29 mouse cellular contexts compared by ENCODE assay signal in the genomic region with DNA sequence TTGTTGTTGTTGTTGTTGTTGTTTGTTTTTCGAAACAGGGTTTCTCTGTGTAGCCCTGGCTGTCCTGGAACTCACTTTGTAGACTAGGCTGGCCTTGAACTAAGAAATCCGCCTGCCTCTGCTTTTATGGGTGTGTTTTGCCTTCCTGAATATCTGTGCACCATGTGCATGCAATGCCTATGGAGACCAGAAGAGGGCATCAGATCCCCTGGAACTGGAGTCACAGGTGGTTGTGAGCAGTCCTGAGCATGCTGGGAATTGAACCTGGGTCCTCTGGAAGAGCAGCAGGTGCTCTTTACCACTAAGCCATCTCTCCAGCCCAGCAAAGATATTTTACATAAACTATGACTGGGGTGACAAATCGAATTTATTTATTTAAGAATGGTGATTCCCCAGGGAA. TPM values are rescaled to one million over a fixed set of nuclear protein-coding genes. Genes with fewer than 3 reads are reported as not detected.
A peak's percentile ranks its signal among the peaks of the same experiment; 100 is the strongest.
DNase-seq lines count a peak whose midpoint lies in the region; ATAC-seq and TF ChIP-seq lines count a peak whose summit lies in the region.
"Had no signal": no experiment of that assay in that cellular context is flagged by ENCODE, and none has a peak within 500 bp of the region (broad histone marks: within the 10 kb centered on the region; RNA-seq: fewer than 3 reads in every experiment).

No protein-coding gene starts in this region.

- ATAC-seq in hindbrain, embryonic 11.5 days (ENCODE audit: low FRiP score), result no peak
- no peak for ATAC-seq in liver, embryonic 14.5 days (ENCODE audit: insufficient read depth)
- no peak for ATAC-seq in megakaryocyte progenitor cell, adult 5-6 weeks (replicated peaks; ENCODE audit: poor library complexity)
- ATAC-seq: forebrain, embryonic 15.5 days had no signal

- TF ChIP-seq CTCF in liver, embryonic 14.5 days (IDR thresholded peaks at IDR 0.05; ENCODE audit: low read depth), result 0 out of 2 replicates have a peak, but pooled peaks have one; percentile 15
- TF ChIP-seq CTCF in E14TG2a.4 (conservative IDR thresholded peaks at IDR 0.05; ENCODE audit: low read length), result peak; percentile 52; the same call in 1 of the 2 replicates

- WGBS in hindbrain, embryonic 11.5 days, result 89% methylated on average over 3 of the region's 3 CpGs
- WGBS in hindbrain, embryonic 10.5 days, result 80% methylated on average over 3 of the region's 3 CpGs
- 48% methylated on average over 3 of the region's 3 CpGs for WGBS in liver, embryonic 14.5 days (ENCODE audit: insufficient replicate concordance)

- no peak overlapping the region for H3K27ac ChIP-seq in hindbrain, embryonic 11.5 days (ENCODE audit: low read depth, low read length)
- H3K27ac ChIP-seq in hindbrain, embryonic 10.5 days, result no peak overlapping the region
- no peak overlapping the region for H3K27ac ChIP-seq in liver, embryonic 14.5 days
- H3K27ac ChIP-seq: embryonic facial prominence, embryonic 15.5 days; forebrain, embryonic 15.5 days; hindbrain, embryonic 12.5 days; limb, embryonic 12.5 days; stomach, embryonic 15.5 days had no signal

- H3K36me3 ChIP-seq in hindbrain, embryonic 11.5 days (ENCODE audit: control insufficient read depth, insufficient read depth, low read length), result no peaks in the 10 kb centered on the region
- H3K36me3 ChIP-seq in hindbrain, embryonic 10.5 days, result no peaks in the 10 kb centered on the region
- no peaks in the 10 kb centered on the region for H3K36me3 ChIP-seq in liver, embryonic 14.5 days (replicated peaks; ENCODE audit: control insufficient read depth, insufficient read depth, low read depth)
- no peaks in the 10 kb centered on the region for H3K36me3 ChIP-seq in E14TG2a.4 (ENCODE audit: insufficient read depth, low read length)
- H3K36me3 ChIP-seq: embryonic facial prominence, embryonic 15.5 days; forebrain, embryonic 15.5 days; G1E; heart, embryonic 12.5 days; hindbrain, embryonic 12.5 days; limb, embryonic 12.5 days; stomach, embryonic 15.5 days had no signal

- no peaks in the 10 kb centered on the region for H3K4me1 ChIP-seq in hindbrain, embryonic 11.5 days (replicated peaks; ENCODE audit: control insufficient read depth, insufficient read depth, low read length)
- no peaks in the 10 kb centered on the region for H3K4me1 ChIP-seq in hindbrain, embryonic 10.5 days (replicated peaks)
- no peaks in the 10 kb centered on the region for H3K4me1 ChIP-seq in liver, embryonic 14.5 days (replicated peaks; ENCODE audit: control insufficient read depth in 2 of 2, insufficient read depth in 2 of 2, low read length in 1 of 2)
- no peaks in the 10 kb centered on the region for H3K4me1 ChIP-seq in E14TG2a.4 (replicated peaks; ENCODE audit: low read depth, low read length)
- H3K4me1 ChIP-seq: embryonic facial prominence, embryonic 15.5 days; forebrain, embryonic 15.5 days; heart, embryonic 12.5 days; hindbrain, embryonic 12.5 days; limb, embryonic 12.5 days; stomach, embryonic 15.5 days had no signal

- peak; percentile 6 for DNase-seq in hindbrain, embryonic 11.5 days (ENCODE audit: low spot score)
- no peak for DNase-seq in hindbrain, embryonic 10.5 days (ENCODE audit: low spot score)
- no peak for DNase-seq in liver, embryonic 14.5 days (ENCODE audit: low read depth in 3 of 3, low spot score in 3 of 3)
- DNase-seq in liver (no peak), R1 (ENCODE audit: low read depth, low spot score) (peak; percentile 69)
- DNase-seq in cerebellum, adult 9-11 months, result no peak
- DNase-seq: adrenal gland, postnatal 36 days; cerebellum, adult 9-10 months; gastrocnemius, postnatal 25 days; heart, adult 18-20 months; heart, postnatal 10 days; kidney, adult 18-20 months; kidney, postnatal 14 days; lung, postnatal 36 days; midbrain, embryonic 14.5 days; right cerebral cortex, adult 18-20 months; right cerebral cortex, postnatal 4 days had no signal

- H3K9ac ChIP-seq in hindbrain, embryonic 11.5 days (ENCODE audit: low read depth, low read length), result no peak overlapping the region
- no peak overlapping the region for H3K9ac ChIP-seq in liver, embryonic 14.5 days (replicated peaks)
- H3K9ac ChIP-seq: embryonic facial prominence, embryonic 15.5 days; forebrain, embryonic 15.5 days; heart, embryonic 12.5 days; hindbrain, embryonic 12.5 days; limb, embryonic 12.5 days; stomach, embryonic 15.5 days had no signal

- no peak overlapping the region for H3K4me3 ChIP-seq in hindbrain, embryonic 11.5 days (ENCODE audit: low read depth, low read length)
- no peak overlapping the region for H3K4me3 ChIP-seq in hindbrain, embryonic 10.5 days
- H3K4me3 ChIP-seq in liver, embryonic 14.5 days (ENCODE audit: insufficient read depth in 1 of 2, low read depth in 2 of 2, low read length in 2 of 2), result no peak overlapping the region
- H3K4me3 ChIP-seq in E14TG2a.4 (replicated peaks; ENCODE audit: low read length), result no peak overlapping the region
- H3K4me3 ChIP-seq: embryonic facial prominence, embryonic 15.5 days; forebrain, embryonic 15.5 days; heart, embryonic 12.5 days; hindbrain, embryonic 12.5 days; limb, embryonic 12.5 days; myocyte; stomach, embryonic 15.5 days had no signal

- H3K4me2 ChIP-seq in hindbrain, embryonic 11.5 days (replicated peaks; ENCODE audit: low read depth, low read length), result no peak overlapping the region
- no peak overlapping the region for H3K4me2 ChIP-seq in liver, embryonic 14.5 days (ENCODE audit: low read depth)
- H3K4me2 ChIP-seq: embryonic facial prominence, embryonic 15.5 days; forebrain, embryonic 15.5 days; heart, embryonic 12.5 days; hindbrain, embryonic 12.5 days; limb, embryonic 12.5 days; stomach, embryonic 15.5 days had no signal

- H3K27me3 ChIP-seq in hindbrain, embryonic 11.5 days (ENCODE audit: control insufficient read depth, insufficient read depth, low read length), result no peaks in the 10 kb centered on the region
- H3K27me3 ChIP-seq in hindbrain, embryonic 10.5 days (ENCODE audit: insufficient read depth, poor library complexity, severe bottlenecking), result no peaks in the 10 kb centered on the region
- H3K27me3 ChIP-seq in liver, embryonic 14.5 days (ENCODE audit: control insufficient read depth, insufficient read depth, low read length), result no peaks in the 10 kb centered on the region
- no peaks in the 10 kb centered on the region for H3K27me3 ChIP-seq in E14TG2a.4 (ENCODE audit: insufficient read depth, low read length)
- H3K27me3 ChIP-seq: embryonic facial prominence, embryonic 15.5 days; forebrain, embryonic 15.5 days; heart, embryonic 12.5 days; hindbrain, embryonic 12.5 days; limb, embryonic 12.5 days; stomach, embryonic 15.5 days had no signal

- TF ChIP-seq EP300 in liver, embryonic 14.5 days (IDR thresholded peaks at IDR 0.05; ENCODE audit: low read depth), result no peak

- no peaks in the 10 kb centered on the region for H3K9me3 ChIP-seq in hindbrain, embryonic 11.5 days (ENCODE audit: control insufficient read depth, low read length)
- H3K9me3 ChIP-seq in hindbrain, embryonic 10.5 days, result no peaks in the 10 kb centered on the region
- no peaks in the 10 kb centered on the region; the same call in 1 of the 2 replicates for H3K9me3 ChIP-seq in liver, embryonic 14.5 days (ENCODE audit: control insufficient read depth, low read length)
- no peaks in the 10 kb centered on the region for H3K9me3 ChIP-seq in E14TG2a.4 (ENCODE audit: low read length)
- H3K9me3 ChIP-seq: embryonic facial prominence, embryonic 15.5 days; forebrain, embryonic 15.5 days; heart, embryonic 12.5 days; hindbrain, embryonic 12.5 days; limb, embryonic 12.5 days; stomach, embryonic 15.5 days had no signal

RNA-seq across cellular contexts. Expression of a gene that starts 47.5 kb away (rescaled TPM):
- polyA plus RNA-seq in hindbrain, embryonic 11.5 days (2014; fragmentation: Nextera tagmentation; extraction: Ambion mirVana), result 0.47 and 0.49 TPM in 2 replicates
- polyA plus RNA-seq in hindbrain, embryonic 10.5 days (2016; fragmentation: Nextera tagmentation; extraction: Ambion mirVana), result 0.20 and 0.33 TPM in 2 replicates
- polyA plus RNA-seq in liver, embryonic 14.5 days (2012; rRNA removed), result 0.92 and 1.2 TPM in 2 replicates
- polyA plus RNA-seq in liver, embryonic 14.5 days (2014; fragmentation: Nextera tagmentation; extraction: Ambion mirVana), result 1.3 TPM in 2 replicates
- not detected in 2 replicates for total RNA-seq in megakaryocyte progenitor cell, adult 5-6 weeks (2015)
- not detected in 2 replicates for total RNA-seq in megakaryocyte progenitor cell, adult 5-6 weeks (2017)
- total RNA-seq: common myeloid progenitor, adult 5-6 weeks; gastrocnemius, postnatal 25 days; heart, postnatal 10 days; megakaryocyte-erythroid progenitor cell, adult 5-6 weeks had no signal
- polyA plus RNA-seq: G1E, myocyte had no signal

Comparison
In these comparisons a context has a peak if more than half of its experiments do, and no peak if none do; other contexts are left out.
1. DNase-seq: peak in hindbrain, embryonic 11.5 days (single experiment) and R1 (single experiment); none in hindbrain, embryonic 10.5 days (single experiment), liver, embryonic 14.5 days (0 of 3), liver (single experiment) and cerebellum, adult 9-11 months (single experiment).